ENCODE assay signal across 7 mouse cellular contexts in the genomic region with DNA sequence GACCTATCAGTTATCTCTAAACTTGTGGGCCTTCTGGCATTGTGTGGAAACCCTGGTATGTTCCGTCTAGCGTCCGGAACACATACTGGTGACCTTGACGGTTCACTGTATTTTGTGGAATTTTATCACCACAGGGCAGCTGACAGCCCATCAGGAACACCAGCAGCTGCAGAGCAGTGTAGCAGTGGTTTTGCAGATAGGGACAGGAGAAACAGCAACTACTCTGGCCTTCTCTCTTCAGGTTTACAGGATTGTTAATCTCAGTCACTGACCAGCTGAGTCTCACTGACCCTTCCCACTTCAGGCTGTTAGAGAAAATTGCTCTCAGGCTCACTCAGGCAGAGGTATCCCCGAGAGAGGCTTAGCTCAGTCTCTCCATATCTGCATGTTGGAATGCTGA.
DNase-seq lines count a peak whose midpoint lies in the region; ATAC-seq and TF ChIP-seq lines count a peak whose summit lies in the region.

No protein-coding gene starts in this region.

- peaks cover 18% of the 10 kb centered on the region for H3K4me1 ChIP-seq in hindbrain, embryonic 10.5 days (replicated peaks)
- 0 out of 2 replicates have a peak, but pooled peaks cover 3% of the 10 kb centered on the region for H3K4me1 ChIP-seq in liver, postnatal 0 days (ENCODE audit: insufficient read depth)

- no peak overlapping the region for H3K4me2 ChIP-seq in liver, postnatal 0 days (ENCODE audit: low read depth, low read length)

- no peak overlapping the region for H3K9ac ChIP-seq in liver, postnatal 0 days (replicated peaks)

- peak; percentile 50; the same call in 1 of the 2 replicates for ATAC-seq in liver, postnatal 0 days
- ATAC-seq in inflammation-experienced regulatory T-cells, adult 6 months: no peak

- 60% methylated on average over 5 of the region's 5 CpGs for WGBS in hindbrain, embryonic 10.5 days
- WGBS in liver, postnatal 0 days (ENCODE audit: insufficient replicate concordance): 32% methylated on average over 5 of the region's 5 CpGs

- no peak for TF ChIP-seq CTCF in liver, postnatal 0 days (IDR thresholded peaks at IDR 0.05; ENCODE audit: low read depth)

- DNase-seq in Muller cell, postnatal 12 days (ENCODE audit: inconsistent ontology term): peak; percentile 25
- DNase-seq in embryo, embryonic 11 days: peak; percentile 23
- DNase-seq in hindbrain, embryonic 10.5 days (ENCODE audit: low spot score): no peak
- no peak for DNase-seq in liver, postnatal 0 days
- DNase-seq in left cerebral cortex, postnatal 25 days (ENCODE audit: low spot score in 2 of 2): no peak
- DNase-seq in right cerebral cortex, adult 2 months (ENCODE audit: low spot score in 2 of 2): no peak

- H3K27me3 ChIP-seq in hindbrain, embryonic 10.5 days (ENCODE audit: insufficient read depth, poor library complexity, severe bottlenecking): no peaks in the 10 kb centered on the region
- H3K27me3 ChIP-seq in liver, postnatal 0 days (ENCODE audit: insufficient read depth, low read length): no peaks in the 10 kb centered on the region

- no peaks in the 10 kb centered on the region for H3K9me3 ChIP-seq in hindbrain, embryonic 10.5 days
- no peaks in the 10 kb centered on the region for H3K9me3 ChIP-seq in liver, postnatal 0 days (ENCODE audit: low read length)

- H3K4me3 ChIP-seq in hindbrain, embryonic 10.5 days: no peak overlapping the region
- no peak overlapping the region for H3K4me3 ChIP-seq in liver, postnatal 0 days (ENCODE audit: low read depth, low read length)

- intact Hi-C loops in left cerebral cortex, postnatal 25 days (cut with DNase I): no loop called here

- H3K27ac ChIP-seq in hindbrain, embryonic 10.5 days: 0 out of 2 replicates have a peak overlapping the region, but pooled peaks have one; percentile 4
- 0 out of 2 replicates have a peak overlapping the region, but pooled peaks have one; percentile 22 for H3K27ac ChIP-seq in liver, postnatal 0 days (ENCODE audit: low read depth)

- no peaks in the 10 kb centered on the region for H3K36me3 ChIP-seq in hindbrain, embryonic 10.5 days
- no peaks in the 10 kb centered on the region for H3K36me3 ChIP-seq in liver, postnatal 0 days (replicated peaks; ENCODE audit: insufficient read depth, low read length)

- peak; percentile 37; the same call in 1 of the 2 replicates for TF ChIP-seq EP300 in liver, postnatal 0 days (IDR thresholded peaks at IDR 0.05; ENCODE audit: low read depth)

Comparison
In these comparisons a context has a peak if more than half of its experiments do, and no peak if none do; other contexts are left out.
1. DNase-seq: peak in Muller cell, postnatal 12 days (single experiment) and embryo, embryonic 11 days (single experiment); none in hindbrain, embryonic 10.5 days (single experiment), liver, postnatal 0 days (single experiment), left cerebral cortex, postnatal 25 days (0 of 2) and right cerebral cortex, adult 2 months (0 of 2).